Mouse (Mus musculus): ENCODE measurements at regions not wholly inside any gene's neighbourhood (a gene's known extent, or its start where the extent isn't known, plus 50 kb on each side); places are given as distances from the start of the nearest gene placed in this dataset.

DNA sequence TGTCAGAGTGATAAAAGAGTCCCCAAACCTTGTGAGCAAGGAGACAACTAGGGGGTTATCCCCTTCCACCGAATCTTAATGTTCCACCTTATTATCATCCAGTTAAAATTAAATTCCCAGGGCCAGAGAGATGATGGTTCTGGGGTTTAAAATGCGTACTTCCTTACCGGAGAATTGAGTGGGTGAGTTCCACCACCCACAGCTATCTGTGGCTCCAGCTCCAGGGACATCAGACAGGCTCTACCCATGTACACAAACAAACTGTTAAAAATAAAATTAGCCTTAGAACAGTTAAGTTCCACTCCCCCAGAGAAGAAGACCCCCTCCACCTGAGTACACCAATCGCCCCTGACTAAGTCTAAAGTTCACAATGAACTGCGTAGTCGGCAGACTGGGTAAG, 52.0 kb upstream of the Mgat5 start:
- DNase-seq (ENCODE audit: low spot score): no peak

DNA sequence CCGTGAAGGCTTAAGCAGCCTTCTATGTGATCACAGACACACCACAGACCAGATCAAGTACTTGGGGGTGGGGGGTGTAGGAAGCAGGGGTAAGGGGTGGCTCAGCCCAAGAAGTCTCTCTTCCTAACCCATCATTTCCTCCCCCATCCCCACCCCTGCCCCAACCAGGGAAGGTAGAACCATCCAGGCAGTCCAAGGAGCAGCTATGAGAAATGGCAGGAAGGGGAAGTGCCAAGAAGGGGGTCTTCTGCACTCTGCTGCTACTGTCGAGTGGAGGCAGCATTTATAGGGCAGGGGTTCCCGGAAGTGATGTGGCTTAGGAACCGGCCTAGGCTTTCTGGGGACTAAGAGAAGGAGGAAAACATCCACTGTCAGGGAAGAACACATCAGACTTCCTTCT, 69.3 kb upstream of the Mgat5 start:
- no peak for DNase-seq (ENCODE audit: low spot score)

DNA sequence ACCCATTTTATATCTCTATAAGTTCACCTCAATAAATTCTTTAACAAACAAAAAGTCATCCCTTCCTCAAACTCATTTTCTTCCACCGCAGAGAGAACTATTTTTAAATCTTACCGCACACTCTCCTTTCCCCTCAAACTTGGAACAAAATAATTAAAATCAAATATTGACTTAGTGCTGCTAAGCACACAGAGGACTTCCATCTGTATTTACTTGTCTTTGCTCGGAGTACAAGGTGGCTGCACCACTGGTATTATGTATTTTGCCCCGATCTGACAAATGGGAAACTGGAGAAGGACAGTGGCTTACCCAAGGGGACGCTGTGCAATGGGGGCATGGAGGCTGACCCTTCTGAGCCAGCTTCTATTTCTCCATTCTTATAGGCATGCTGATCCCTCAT, 72.9 kb upstream of the Mgat5 start:
- no peak for DNase-seq (ENCODE audit: low spot score)

GRCm38 (mm10) chr1:127124862-127125261, 80.0 kb upstream of the Mgat5 start:
- no peak for DNase-seq (ENCODE audit: low spot score)

DNA sequence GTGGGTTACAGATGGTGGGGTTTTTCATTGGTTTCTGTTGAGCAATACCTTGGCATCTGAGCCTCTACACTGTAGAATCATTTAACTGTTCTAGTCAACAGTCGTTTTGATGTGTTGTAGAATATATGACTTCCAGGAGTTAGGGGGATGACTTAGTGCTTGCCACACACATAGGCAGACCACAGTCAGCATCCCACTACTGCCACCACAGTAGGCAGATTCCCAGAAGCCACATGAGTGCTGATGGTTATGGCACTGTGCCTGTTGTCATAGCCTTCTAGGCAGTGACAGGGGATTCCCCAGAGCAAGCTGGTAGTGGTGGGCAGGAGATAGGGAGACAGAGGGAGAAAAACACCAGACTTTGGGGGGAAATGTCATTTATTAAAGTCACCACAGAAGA, 86.8 kb upstream of the Mgat5 start:
- DNase-seq (ENCODE audit: low spot score): no peak

DNA sequence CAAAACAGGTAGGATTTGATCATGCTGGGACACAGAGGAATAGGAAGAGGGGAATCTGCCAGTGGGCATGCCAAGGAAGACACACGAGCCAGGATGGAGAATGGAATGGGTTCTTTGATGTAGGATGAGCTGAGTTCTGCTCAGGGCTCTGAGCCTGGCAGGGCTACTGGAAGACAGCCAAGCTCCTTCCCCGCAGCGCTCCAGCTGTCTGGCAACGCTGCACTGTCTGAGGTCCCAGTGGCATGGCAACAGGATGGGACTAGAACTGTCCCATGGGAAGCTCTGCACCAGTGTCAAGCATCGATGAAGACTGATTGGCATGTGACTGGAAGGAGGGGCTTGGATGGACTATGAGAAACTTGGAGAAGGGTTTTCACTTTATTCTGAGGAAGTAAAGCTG, 97.3 kb upstream of the Mgat5 start:
- DNase-seq (ENCODE audit: low spot score): no peak

GRCm38 (mm10) chr1:127105861-127106260, 99.0 kb upstream of the Mgat5 start:
- DNase-seq (ENCODE audit: low spot score): no peak

- DNase-seq (ENCODE audit: low spot score): no peak
Measured at GRCm38 (mm10) chr1:127103664-127104063, 101.2 kb upstream of the Mgat5 start.

- no peak for DNase-seq (ENCODE audit: low spot score)
Measured at GRCm38 (mm10) chr1:127098871-127099420, 105.9 kb upstream of the Mgat5 start.

GRCm38 (mm10) chr1:127087616-127088015, 117.2 kb upstream of the Mgat5 start:
- DNase-seq (ENCODE audit: low spot score): no peak

- no peak for DNase-seq (ENCODE audit: low spot score)
Measured at GRCm38 (mm10) chr1:127085988-127086387, 118.8 kb upstream of the Mgat5 start.

GRCm38 (mm10) chr1:127083761-127084308, 121.0 kb upstream of the Mgat5 start:
- peak; percentile 6 for DNase-seq (ENCODE audit: low spot score)

GRCm38 (mm10) chr1:127079012-127079411, 125.8 kb upstream of the Mgat5 start:
- no peak for DNase-seq (ENCODE audit: low spot score)

- no peak for DNase-seq (ENCODE audit: low spot score)
Measured at GRCm38 (mm10) chr1:127062430-127062829, 142.4 kb upstream of the Mgat5 start.

DNA sequence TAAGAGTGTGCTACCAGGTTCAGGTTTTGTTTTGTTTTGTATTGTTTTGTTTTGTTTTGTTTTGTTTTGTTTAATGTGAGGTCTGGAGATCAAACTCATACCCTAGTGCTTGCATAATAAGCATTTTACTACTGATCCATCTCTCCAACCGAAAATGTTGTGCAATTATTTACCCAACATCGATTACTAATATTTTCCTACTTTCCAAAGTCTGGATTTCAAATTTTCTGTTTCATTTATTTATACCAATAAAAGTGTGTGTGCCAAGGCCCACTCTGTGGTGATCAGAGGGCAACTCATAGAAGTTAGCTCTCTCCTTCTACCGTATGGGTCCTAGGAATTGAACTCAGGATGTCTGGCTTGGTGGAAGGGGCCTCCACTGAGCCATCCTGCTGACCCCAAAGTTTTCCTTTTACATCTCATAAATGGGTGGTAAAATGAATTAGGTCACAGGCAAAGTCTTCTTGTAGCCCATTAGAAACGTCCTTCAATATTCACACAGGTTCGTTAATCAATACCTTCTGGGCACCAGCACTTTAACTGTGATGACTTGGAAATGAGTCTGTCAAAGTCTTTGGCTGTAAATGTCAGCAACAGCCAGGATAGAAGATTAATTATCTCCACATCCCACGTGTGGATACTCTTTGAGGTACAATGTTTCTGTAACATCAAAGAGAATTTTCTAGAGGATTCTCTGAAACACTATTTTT, 158.9 kb upstream of the Mgat5 start:
- DNase-seq (ENCODE audit: low spot score): no peak

DNA sequence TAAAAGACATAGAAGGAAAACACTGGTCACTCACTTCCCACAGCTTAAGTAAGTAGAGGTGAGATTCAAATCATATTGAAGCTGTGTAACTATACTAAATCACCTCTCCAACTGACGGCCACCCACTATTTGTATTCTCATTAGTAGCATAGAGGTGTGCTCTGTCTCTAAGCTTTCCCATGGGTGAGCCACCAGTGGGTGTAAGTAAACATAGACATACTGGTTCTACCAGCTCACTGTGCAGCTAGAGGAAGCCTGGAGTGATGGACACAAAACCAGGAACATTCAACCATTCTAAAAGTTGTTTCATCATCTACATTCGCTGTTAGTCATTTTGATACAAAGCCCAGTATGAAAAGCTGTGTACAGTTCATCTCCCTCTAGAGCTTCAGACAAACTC, 170.1 kb upstream of the Mgat5 start:
- no peak for DNase-seq (ENCODE audit: low spot score)

DNA sequence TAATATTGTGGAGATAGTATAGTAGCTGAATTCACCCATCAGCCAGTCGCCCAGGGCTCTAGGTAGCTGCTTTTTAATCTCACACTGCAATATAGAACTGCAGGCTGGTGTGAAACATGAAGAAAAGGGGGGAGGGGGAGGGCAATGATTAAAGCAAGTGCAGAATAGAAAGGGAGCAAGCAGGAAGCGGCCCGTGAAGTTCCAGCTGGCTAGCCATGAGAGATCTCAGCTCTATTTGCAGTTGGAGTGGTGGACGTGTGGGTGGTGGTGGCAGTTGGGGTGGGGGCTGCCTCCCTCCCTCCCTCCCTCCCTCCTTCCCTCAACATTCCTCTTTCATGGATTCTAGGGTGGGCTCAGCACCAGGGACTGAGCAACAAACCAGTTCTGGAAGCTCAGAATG, 173.3 kb upstream of the Mgat5 start:
- no peak for DNase-seq (ENCODE audit: low spot score)

GRCm38 (mm10) chr1:127028872-127029497, 175.8 kb upstream of the Mgat5 start:
- DNase-seq (ENCODE audit: low spot score): no peak

DNA sequence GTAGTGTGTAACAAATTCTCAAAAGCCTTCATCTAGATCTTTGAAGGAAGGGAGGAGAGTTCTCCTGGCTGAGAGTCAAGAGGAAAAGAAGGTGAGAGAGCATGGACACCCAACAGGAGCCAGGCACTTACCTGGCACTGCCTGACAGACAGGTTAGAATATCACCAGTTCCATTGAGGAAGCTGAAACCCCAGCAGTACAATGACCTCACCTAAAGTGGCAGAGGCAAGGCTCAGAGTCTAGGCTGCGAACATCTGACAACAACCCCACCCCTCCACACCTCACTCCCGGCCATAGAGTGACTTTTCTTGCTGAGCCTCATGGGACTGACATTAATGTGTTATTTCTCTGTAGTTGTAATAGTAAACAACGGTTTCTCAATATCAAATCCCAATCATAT, 181.7 kb upstream of the Mgat5 start:
- DNase-seq (ENCODE audit: low spot score): no peak

DNA sequence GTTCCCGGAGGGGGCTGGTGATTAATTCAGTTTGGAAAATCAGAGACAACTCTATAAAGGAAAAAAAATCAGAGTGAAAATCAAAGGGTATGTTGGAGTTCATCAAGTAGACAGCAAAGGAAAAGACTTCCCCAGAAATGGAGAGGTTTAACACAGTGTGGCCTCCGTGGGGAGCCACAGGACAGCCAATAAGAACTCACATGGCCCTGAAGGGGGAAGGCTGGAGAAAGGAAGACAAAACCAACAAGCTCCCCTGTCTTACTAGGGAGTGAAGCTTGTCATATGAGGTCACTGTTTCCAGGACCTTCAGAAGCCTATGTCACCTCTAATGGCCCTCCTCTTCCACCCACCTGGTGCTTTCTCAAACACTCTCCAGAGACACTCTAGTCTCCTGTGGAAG, 187.1 kb upstream of the Nckap5 start:
- no peak for DNase-seq (ENCODE audit: low spot score)

DNA sequence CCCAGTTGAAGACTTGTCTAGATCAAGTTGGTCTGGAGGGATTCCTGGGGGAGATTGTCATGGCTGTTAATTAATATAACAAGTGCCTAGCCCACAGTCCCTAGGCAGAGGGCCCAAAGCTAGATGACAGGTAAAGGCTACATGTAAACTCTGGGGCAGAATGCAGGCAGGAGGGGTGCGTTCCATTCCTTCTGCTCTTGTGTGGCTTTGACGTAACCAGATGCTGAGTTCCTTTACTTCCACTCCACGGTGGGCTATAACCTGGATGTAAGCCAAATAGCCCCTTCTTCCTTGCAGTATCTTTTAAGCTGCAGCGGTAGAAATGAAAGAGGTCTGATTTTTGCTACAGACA, 185.3 kb upstream of the Nckap5 start:
- DNase-seq (ENCODE audit: low spot score): no peak

- no peak for DNase-seq (ENCODE audit: low spot score)
Measured at GRCm38 (mm10) chr1:127015042-127015893, 184.7 kb upstream of the Nckap5 start.
